ENCODE assay signal across 8 mouse cellular contexts in the genomic region with DNA sequence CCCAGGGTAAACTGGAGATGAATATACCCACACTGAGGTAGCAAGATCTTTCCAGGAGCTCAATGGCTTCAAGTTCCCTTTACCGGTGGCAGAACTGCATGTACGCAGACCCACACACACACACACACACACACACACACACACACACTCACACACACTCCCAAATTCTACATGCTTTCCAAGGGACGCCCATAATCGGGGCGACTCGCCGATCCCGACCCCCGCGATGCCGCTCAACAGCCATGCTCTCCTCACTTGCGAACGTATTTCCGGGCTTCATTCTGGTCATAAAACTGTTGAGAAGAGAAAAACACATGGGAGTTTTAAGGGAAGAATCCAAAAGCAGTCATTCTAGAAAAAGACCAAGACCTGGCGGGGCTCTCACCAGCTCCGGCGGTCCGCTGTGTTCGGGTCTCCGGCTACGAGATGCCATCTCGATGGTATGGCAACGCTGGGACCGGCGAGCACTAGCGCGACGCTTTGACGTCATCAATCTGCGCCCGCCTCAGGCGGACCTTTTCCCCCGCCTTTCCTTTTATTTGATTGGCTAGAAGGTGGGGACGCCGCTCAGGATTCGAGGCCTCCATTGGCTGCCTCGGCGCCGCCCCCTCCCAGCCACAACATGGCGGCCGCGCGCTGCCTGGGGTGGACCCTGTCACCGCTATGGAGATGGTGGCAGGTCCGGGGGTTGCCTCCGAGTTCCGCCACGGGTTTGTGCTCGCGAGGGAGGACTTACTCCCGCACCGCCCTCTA. TPM values are rescaled to one million over a fixed set of nuclear protein-coding genes. Genes with fewer than 3 reads are reported as not detected.
DNase-seq lines count a peak whose midpoint lies in the region; ATAC-seq and TF ChIP-seq lines count a peak whose summit lies in the region.

A gene (plus strand): TSS at position 574 of the 753 bp plus-strand sequence.

- H3K4me2 ChIP-seq in hindbrain, embryonic 13.5 days, result peak within 1 kb of the TSS; percentile 97

- TF ChIP-seq CTCF in Patski (IDR thresholded peaks at IDR 0.05), result no peak

- no peaks in the 10 kb centered on the region for H3K27me3 ChIP-seq in Patski
- H3K27me3 ChIP-seq in hindbrain, embryonic 13.5 days, result no peaks in the 10 kb centered on the region

- CTCF ChIA-PET in Patski (lab: Charles Lee), result interaction anchor here (1.0 kb wide), 1 partner anchor 48 kb away, joined by 3 read pairs; no protein-coding TSS in a partner anchor

- H3K9ac ChIP-seq in hindbrain, embryonic 13.5 days, result peak within 1 kb of the TSS; percentile 90

- peaks cover 26% of the 10 kb centered on the region for H3K4me1 ChIP-seq in hindbrain, embryonic 13.5 days (replicated peaks)

- no peaks in the 10 kb centered on the region for H3K9me3 ChIP-seq in hindbrain, embryonic 13.5 days

- in situ Hi-C loops in Patski (cut with MboI; ENCODE audit: low pct_unique_long_range_greater_than_20kb), result no loop called here

- POLR2A ChIA-PET in Patski (lab: Charles Lee), result interaction anchor here (0.6 to 1.2 kb wide), 6 partner anchors 41 to 191 kb away, joined by 3 to 4 read pairs (median 3); a partner anchor contains a TSS

- H3K4me3 ChIP-seq in hindbrain, embryonic 13.5 days, result peak within 1 kb of the TSS; percentile 97

- DNase-seq in Patski (ENCODE audit: low read depth, low spot score), result peak; percentile 85
- peak; percentile 99 for DNase-seq in cerebellum, postnatal 14 days
- peak; percentile 95 to 97 for DNase-seq in frontal cortex, postnatal 14 days (ENCODE audit: low spot score in 2 of 2)
- DNase-seq in layer of hippocampus, postnatal 25 days (ENCODE audit: extremely low spot score in 1 of 2, low spot score in 1 of 2), result peak; percentile 97 to 98
- DNase-seq in lung, postnatal 25 days (ENCODE audit: low spot score), result peak; percentile 97
- DNase-seq in retina, embryonic 14.5 days (ENCODE audit: low spot score), result peak; percentile 99
- DNase-seq in thymus, postnatal 4 days, result peak; percentile 99

- peak within 1 kb of the TSS; percentile 79 for H3K27ac ChIP-seq in hindbrain, embryonic 13.5 days

- WGBS in hindbrain, embryonic 13.5 days, result under 1% methylated on average over 52 of the region's 52 CpGs

- peaks cover 59% of the 10 kb centered on the region for H3K36me3 ChIP-seq in hindbrain, embryonic 13.5 days

- peak; percentile 95 for ATAC-seq in Patski
- peak; percentile 97 for ATAC-seq in hindbrain, embryonic 13.5 days (ENCODE audit: low FRiP score)

RNA-seq across cellular contexts. Expression of the gene that starts here (rescaled TPM):
- polyA plus RNA-seq in Patski (2021), result 22.5 TPM
- polyA plus RNA-seq in hindbrain, embryonic 13.5 days (2015; fragmentation: Nextera tagmentation; extraction: Ambion mirVana), result 37.4 and 38.8 TPM in 2 replicates
- total RNA-seq in layer of hippocampus, postnatal 25 days (2021), result 10 to 100 TPM; 43.7 TPM

Comparison
In these comparisons a context has a peak if more than half of its experiments do, and no peak if none do; other contexts are left out.
1. Peak in every context shown above with its lines: DNase-seq, ATAC-seq, H3K4me3 ChIP-seq and H3K27ac ChIP-seq.